Mouse (Mus musculus) stomach, embryonic 16.5 days (tissue): Measurements from ENCODE around the gene Sf3a3. TPM values are rescaled to one million over a fixed set of nuclear protein-coding genes. Genes with fewer than 3 reads are reported as not detected.

ENCODE experiments used
- ATAC-seq: fragments of 200-750 bp; cut with Nextera tagmentation; 2 replicates; pipeline ENCODE4 v1.8.0; 2017; ENCODE audit warnings: moderate number of reproducible peaks, moderate TSS enrichment; ENCODE audit not compliant: insufficient read depth, low FRiP score
- H3K27ac ChIP-seq: fragments of 300-500 bp; sonication (generic); 2 replicates; pipeline ENCODE4 v1.5.1; 2014; ENCODE audit warnings: low read length
- H3K27me3 ChIP-seq: fragments of 300-500 bp; sonication (generic); 2 replicates; pipeline ENCODE4 v1.6.1; 2014; ENCODE audit warnings: low read length, control low read depth, mixed read lengths; ENCODE audit not compliant: control insufficient read depth, insufficient read depth
- H3K36me3 ChIP-seq: fragments of 300-500 bp; sonication (generic); 2 replicates; pipeline ENCODE4 v1.6.1; 2014; ENCODE audit warnings: low read length; ENCODE audit not compliant: control insufficient read depth, insufficient read depth
- H3K4me1 ChIP-seq: fragments of 300-500 bp; sonication (generic); 2 replicates; pipeline ENCODE4 v1.6.1; 2014; ENCODE audit warnings: low read length, control low read depth, mixed read lengths; ENCODE audit not compliant: control insufficient read depth, insufficient read depth
- H3K4me2 ChIP-seq: fragments of 300-500 bp; sonication (generic); 2 replicates; pipeline ENCODE4 v1.6.1; 2014; ENCODE audit warnings: low read depth, low read length, mixed read lengths
- H3K4me3 ChIP-seq: fragments of 300-500 bp; sonication (generic); replicated peaks from 2 replicates; pipeline ENCODE4 v1.5.1; 2014; ENCODE audit warnings: mild to moderate bottlenecking, low read length
- H3K9ac ChIP-seq: fragments of 300-500 bp; sonication (generic); 2 replicates; pipeline ENCODE4 v1.6.1; 2014; ENCODE audit warnings: low read length
- H3K9me3 ChIP-seq: fragments of 300-500 bp; sonication (generic); replicated peaks from 2 replicates; pipeline ENCODE4 v1.6.1; 2016; ENCODE audit warnings: low read length, control low read depth; ENCODE audit not compliant: control insufficient read depth
- WGBS: fragments of 180-500 bp; shearing (Covaris S2); extraction: QIAGEN DNeasy Blood & Tissue Kit; methylation state at CpG from one replicate; pipeline ENCODE4 v1.1.7; 2014; 5-methylcytosine and 5-hydroxymethylcytosine counted together
- polyA plus RNA-seq: library from polyadenylated mRNA; unstranded; fragments of >200 nt; fragmentation: Nextera tagmentation; extraction: Ambion mirVana; gene quantifications from 2 replicates; pipeline ENCODE4 v1.2.1, GENCODE M21; 2015

The Sf3a3 gene
- polyA plus RNA-seq, 1 experiment from 2014 or later = 114 TPM

DNA sequence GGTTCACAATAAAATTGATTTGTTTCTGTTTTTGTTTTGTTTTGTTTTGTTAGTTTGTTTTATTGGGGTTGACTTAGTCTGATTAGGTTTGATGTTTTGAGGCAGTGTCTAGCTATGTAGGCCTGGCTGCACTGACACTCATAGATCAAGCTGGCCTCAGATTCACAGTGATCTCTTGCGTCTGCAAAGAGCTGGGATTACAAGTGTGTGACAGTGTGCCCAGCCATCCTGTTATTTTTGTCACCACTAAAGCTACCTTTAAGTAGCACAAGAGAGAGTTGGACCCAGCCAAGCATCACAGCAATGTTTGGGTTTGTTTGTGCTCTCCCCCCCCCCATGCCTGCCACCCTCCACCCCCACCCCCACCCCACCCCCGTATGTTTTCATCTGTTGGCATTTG is 20.0 kb upstream of the Sf3a3 start:
- Histone ChIP-seq H3K4me2 (no peak overlapping the region), H3K9ac (no peak overlapping the region), H3K27me3 (no peaks in the 10 kb centered on the region), H3K4me3 (no peak overlapping the region), H3K36me3 (no peaks in the 10 kb centered on the region), H3K27ac (no peak overlapping the region), H3K4me1 (peaks cover 26% of the 10 kb centered on the region), H3K9me3 (no peaks in the 10 kb centered on the region)
- no peak for ATAC-seq
- WGBS = 78% methylated on average over 2 of the region's 2 CpGs

- Histone ChIP-seq H3K4me1 (peaks cover 27% of the 10 kb centered on the region), H3K36me3 (no peaks in the 10 kb centered on the region), H3K9ac (0 out of 2 replicates have a peak overlapping the region, but pooled peaks have one; percentile 6), H3K27ac (peak overlapping the region; percentile 30; the same call in 1 of the 2 replicates), H3K27me3 (no peaks in the 10 kb centered on the region), H3K4me3 (peak overlapping the region; percentile 9), H3K4me2 (peak overlapping the region; percentile 17), H3K9me3 (no peaks in the 10 kb centered on the region)
- WGBS = 14% methylated on average over 18 of the region's 18 CpGs
- ATAC-seq = no peak
Measured at GRCm38 (mm10) chr4:124695786-124696516, 18.6 kb upstream of the Sf3a3 start.

- Histone ChIP-seq H3K9ac (peak overlapping the region; percentile 97), H3K4me3 (peak overlapping the region; percentile 92), H3K4me1 (peaks cover 31% of the 10 kb centered on the region), H3K27ac (peak overlapping the region; percentile 95), H3K36me3 (no peaks in the 10 kb centered on the region), H3K27me3 (no peaks in the 10 kb centered on the region), H3K9me3 (no peaks in the 10 kb centered on the region), H3K4me2 (peak overlapping the region; percentile 82)
- WGBS = 24% methylated on average over 6 of the region's 6 CpGs
- no peak for ATAC-seq
Measured at GRCm38 (mm10) chr4:124699791-124700190, 14.8 kb upstream of the Sf3a3 start.

DNA sequence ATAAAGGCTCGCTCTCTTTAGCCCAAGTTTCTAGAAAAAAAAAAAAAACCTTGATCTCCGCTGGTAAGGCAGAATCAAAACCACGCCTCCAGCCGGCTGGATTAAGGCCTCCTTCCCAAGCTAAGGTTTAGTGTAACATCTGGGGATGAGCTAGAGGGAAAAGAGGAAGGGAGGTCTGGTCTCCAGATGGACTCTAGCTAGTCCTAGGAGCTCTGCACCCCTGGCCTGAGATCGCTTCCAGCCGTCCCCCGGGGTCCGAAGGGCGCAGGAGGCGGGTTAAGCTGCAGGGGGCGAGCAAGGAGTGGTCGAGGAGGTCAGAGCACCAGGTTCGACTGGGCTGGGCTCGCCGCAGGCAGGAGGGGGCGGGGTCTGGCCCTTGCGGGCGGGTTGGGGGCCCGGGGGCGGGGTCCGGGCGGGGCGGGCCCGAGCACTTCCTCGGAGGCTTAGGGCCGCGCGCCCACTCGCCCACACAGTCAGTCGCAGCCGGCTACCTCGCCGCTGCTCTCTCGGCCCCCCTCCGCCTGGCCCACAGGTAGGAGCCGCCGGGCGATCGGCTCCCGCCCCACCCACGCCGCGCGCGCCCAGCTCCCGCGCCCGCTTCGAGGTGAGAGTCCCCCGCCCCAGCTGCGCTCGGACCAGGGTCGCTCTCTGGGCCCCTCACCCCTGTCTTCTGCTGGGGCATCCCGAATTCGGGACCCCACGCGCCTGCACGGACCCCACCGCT is 14.2 kb upstream of the Sf3a3 start, which contains the start of gene Fhl3:
TSS of gene Fhl3 (plus strand) at position 454 of the 724 bp plus-strand sequence.
- Histone ChIP-seq H3K9ac (peak within 1 kb of the TSS; percentile 97), H3K4me1 (peaks cover 37% of the 10 kb centered on the region), H3K9me3 (no peaks in the 10 kb centered on the region), H3K27ac (peak within 1 kb of the TSS; percentile 95), H3K27me3 (no peaks in the 10 kb centered on the region), H3K4me2 (peak within 1 kb of the TSS; percentile 82), H3K36me3 (0 out of 2 replicates have a peak, but pooled peaks cover under 1% of the 10 kb centered on the region), H3K4me3 (peak within 1 kb of the TSS; percentile 92)
- ATAC-seq = peak; percentile 79
- whole genome bisulfite sequencing = under 1% methylated on average over 57 of the region's 59 CpGs

DNA sequence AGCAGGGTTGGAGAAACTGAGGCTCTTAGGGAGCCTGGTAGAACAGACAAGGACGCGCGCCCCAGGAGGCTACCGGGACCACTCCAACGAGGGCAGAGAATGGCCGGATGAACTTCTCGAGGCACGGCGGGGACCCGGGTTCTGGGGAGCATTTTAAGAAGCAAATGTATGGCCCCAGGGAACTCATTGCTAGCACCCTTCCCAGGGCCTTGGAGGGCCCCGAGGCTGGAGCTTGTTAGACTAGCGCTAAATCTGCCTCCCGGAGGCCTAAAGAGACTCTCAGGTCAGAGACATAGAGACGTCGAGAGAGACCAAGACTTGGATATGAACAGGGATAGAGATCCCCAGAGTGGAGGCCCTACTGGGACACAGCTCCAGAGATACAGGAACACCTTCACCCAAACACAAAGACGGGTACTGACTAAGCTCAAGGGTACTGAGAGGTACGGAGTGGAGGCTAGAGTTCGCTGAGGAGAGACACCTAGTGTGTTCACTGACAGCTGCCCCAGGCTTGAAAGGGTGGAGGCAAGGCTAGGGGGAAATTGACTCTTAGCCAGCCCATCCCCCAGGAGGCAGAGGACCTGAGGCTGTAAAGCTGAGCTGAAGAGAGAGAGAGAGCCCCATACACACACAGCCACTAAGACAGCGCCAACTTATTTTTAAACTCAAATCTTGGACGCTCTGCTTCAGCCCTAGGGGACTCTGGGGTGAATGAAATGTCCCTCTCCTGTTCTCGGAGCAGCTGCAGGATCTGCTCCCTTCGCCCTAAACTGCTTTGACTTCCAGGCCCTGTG is 13.3 kb upstream of the Sf3a3 start:
- Histone ChIP-seq H3K27ac (peak overlapping the region; percentile 95), H3K9ac (peak overlapping the region; percentile 97), H3K36me3 (0 out of 2 replicates have a peak, but pooled peaks cover 4% of the 10 kb centered on the region), H3K4me1 (peaks cover 39% of the 10 kb centered on the region), H3K4me2 (peak overlapping the region; percentile 82), H3K4me3 (peak overlapping the region; percentile 92), H3K9me3 (no peaks in the 10 kb centered on the region), H3K27me3 (no peaks in the 10 kb centered on the region)
- WGBS = 6% methylated on average over 22 of the region's 22 CpGs
- 0 out of 2 replicates have a peak, but pooled peaks have one; percentile 2 for ATAC-seq

DNA sequence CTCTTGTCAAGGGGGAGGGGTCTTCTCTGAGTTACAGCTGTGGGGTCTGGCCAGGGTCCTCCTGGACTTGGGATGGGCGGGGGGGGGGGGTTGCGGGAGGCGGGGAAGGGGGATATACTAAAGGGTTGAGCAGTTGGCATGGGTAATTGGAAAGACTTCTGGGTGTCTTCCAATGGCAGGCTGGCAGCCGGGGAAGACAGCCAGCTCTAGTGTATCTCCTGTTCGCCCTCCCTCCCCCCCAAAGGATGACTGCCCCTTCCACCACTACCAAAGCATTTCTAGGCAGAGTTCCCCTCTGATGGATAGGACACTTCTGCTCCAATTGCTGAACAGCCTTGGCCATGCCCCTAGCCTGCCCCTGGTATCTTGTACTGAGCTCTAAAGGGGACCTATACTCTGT is 12.7 kb upstream of the Sf3a3 start:
- Histone ChIP-seq H3K4me1 (peaks cover 39% of the 10 kb centered on the region), H3K9ac (peak overlapping the region; percentile 97), H3K4me3 (peak overlapping the region; percentile 92), H3K27ac (peak overlapping the region; percentile 95), H3K36me3 (0 out of 2 replicates have a peak, but pooled peaks cover 4% of the 10 kb centered on the region), H3K27me3 (no peaks in the 10 kb centered on the region), H3K9me3 (no peaks in the 10 kb centered on the region), H3K4me2 (peak overlapping the region; percentile 82)
- WGBS = 25% methylated on average over 5 of the region's 5 CpGs
- ATAC-seq = no peak

GRCm38 (mm10) chr4:124703406-124703805 is 11.2 kb upstream of the Sf3a3 start:
- Histone ChIP-seq H3K4me2 (peak overlapping the region; percentile 36), H3K4me3 (peak overlapping the region; percentile 9), H3K4me1 (peaks cover 39% of the 10 kb centered on the region), H3K27ac (peak overlapping the region; percentile 91), H3K27me3 (no peaks in the 10 kb centered on the region), H3K36me3 (0 out of 2 replicates have a peak, but pooled peaks cover 4% of the 10 kb centered on the region), H3K9me3 (no peaks in the 10 kb centered on the region), H3K9ac (peak overlapping the region; percentile 71)
- 16% methylated on average over 2 of the region's 2 CpGs for WGBS
- ATAC-seq = no peak

DNA sequence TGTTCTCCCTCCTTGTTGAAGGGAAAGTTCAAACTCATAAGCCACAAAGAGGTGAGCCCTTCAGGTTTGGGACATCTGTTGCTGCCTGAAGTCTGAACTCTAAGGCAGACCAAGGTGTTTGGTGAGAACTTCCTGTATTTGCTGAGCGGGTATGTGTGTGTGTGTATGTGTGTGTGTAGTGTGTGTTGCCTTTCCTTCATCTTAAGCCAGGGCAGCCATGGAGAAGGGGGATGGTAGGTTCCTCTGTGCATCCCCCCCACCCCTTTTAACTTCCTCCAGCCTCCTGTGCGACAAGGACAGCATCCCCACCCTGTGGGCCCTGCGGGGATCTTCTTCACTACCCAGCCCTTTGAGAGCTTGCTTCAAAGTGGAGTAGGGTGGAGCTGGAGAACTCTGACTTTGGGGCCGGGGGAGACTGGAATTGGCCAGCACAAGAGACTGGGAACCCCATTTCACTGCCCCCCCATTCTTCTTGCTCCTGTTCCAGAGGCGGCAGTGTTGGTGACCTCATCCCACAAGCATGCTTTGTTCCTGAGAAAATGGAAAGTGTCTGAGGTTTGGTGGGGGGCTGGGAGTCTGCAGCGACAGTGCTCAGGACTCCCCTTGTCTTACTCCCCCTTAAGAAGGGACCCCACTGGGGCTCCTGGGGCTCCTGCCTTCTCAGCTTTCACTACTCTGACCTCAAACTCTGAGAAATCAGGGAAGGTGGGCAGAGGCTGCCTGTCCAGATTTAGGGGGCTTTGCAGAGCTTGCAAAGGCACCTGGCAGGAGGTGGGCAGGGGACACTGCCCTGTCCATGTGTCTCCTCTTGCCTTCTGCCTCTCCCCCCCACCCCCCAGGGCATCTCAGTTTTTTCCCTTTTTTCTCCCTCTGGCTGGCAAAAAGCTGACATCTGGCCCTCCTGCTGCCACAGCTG is 10.4 kb upstream of the Sf3a3 start:
- Histone ChIP-seq H3K9ac (peak overlapping the region; percentile 71), H3K36me3 (0 out of 2 replicates have a peak, but pooled peaks cover 4% of the 10 kb centered on the region), H3K9me3 (no peaks in the 10 kb centered on the region), H3K27ac (peak overlapping the region; percentile 91), H3K4me1 (peaks cover 39% of the 10 kb centered on the region), H3K27me3 (no peaks in the 10 kb centered on the region), H3K4me2 (peak overlapping the region; percentile 36), H3K4me3 (peak overlapping the region; percentile 9)
- WGBS = 8% methylated on average over 6 of the region's 6 CpGs
- ATAC-seq = no peak
